Mouse (Mus musculus) embryonic fibroblast, embryonic 13.5 days (primary cell): ENCODE results near the gene Sept12.

ENCODE experiments used
- CTCF ChIP-seq: IDR thresholded peaks from 2 replicates; pipeline ENCODE4 v1.5.1; 2011; ENCODE audit warnings: mild to moderate bottlenecking, control low read depth, low read length, moderate library complexity, borderline replicate concordance; ENCODE audit not compliant: insufficient read depth
- POLR2A ChIP-seq: IDR thresholded peaks from 2 replicates; pipeline ENCODE4 v1.6.1; 2011; ENCODE audit warnings: low read depth, mild to moderate bottlenecking, control low read depth, low read length, moderate library complexity

DNA sequence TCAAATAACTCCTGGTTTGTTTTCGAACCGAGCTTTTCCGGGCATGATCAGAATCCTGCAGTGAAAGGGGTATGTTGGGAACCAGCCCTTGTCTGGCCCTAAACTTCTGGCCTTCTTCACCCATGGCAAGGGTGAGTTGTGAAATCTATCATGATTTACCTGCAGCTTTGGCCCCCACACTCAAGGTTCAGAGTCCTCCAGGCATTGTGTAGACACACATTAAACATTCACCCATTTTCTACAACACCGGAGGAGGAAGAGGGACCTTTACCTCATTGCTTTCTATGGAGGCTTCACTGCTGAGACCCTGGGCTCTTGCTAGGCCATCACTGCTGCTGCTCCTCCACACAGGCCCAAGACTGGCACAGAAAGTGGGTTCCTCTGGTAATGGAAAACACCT lies 50.3 kb downstream of the Sept12 start:
- no peak for TF ChIP-seq POLR2A
- TF ChIP-seq CTCF = no peak
